Mouse (Mus musculus): ENCODE data around the gene Ulk3.

DNA sequence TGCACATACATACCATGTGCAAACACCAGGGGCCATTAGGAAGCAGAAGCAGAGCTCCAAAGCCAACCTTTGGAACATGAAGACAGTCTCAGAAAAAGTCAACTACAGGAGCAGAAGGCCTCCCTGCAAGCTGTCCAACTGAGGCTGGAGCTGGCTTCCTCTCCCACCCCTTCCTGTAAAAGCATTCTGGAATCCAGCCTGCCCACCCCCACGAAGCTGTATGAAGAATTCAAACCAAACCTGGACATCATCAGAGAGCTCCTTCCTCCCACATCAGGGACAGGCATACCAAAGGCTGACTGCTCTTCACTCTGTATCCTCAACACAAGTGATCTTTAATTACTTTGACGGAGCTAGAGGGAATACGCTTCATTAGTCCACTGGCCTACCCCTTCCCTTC lies 45.3 kb upstream of the Ulk3 start:
- no peak for TF ChIP-seq RAD21 (IDR thresholded peaks at IDR 0.05; ENCODE audit: low read depth, low read length)
- TF ChIP-seq CTCF (conservative IDR thresholded peaks at IDR 0.05 in 1 of 2, IDR thresholded peaks at IDR 0.05 in 1 of 2; ENCODE audit: low read depth in 2 of 2, low read length in 2 of 2), result no peak
- no peak for TF ChIP-seq IRF4 (IDR thresholded peaks at IDR 0.05; ENCODE audit: low read depth, low read length)
- TF ChIP-seq BHLHE40 (IDR thresholded peaks at IDR 0.05; ENCODE audit: low read depth, low read length), result no peak
- TF ChIP-seq ZC3H11A (IDR thresholded peaks at IDR 0.05; ENCODE audit: low read depth, low read length), result no peak
- no peak for TF ChIP-seq HCFC1 (IDR thresholded peaks at IDR 0.05; ENCODE audit: low read depth, low read length)
- no peak for TF ChIP-seq ETS1 (conservative IDR thresholded peaks at IDR 0.05; ENCODE audit: low read depth, low read length)
- peak; percentile 19; the same call in 1 of the 2 replicates for TF ChIP-seq POLR2A (IDR thresholded peaks at IDR 0.05; ENCODE audit: low read depth, low read length)

Measured in CH12.LX (cell line).